Mouse (Mus musculus): ENCODE data around the gene Fat4.

GRCm38 (mm10) chr3:38918926-38919325, 32.2 kb downstream of the Fat4 start:
- TF ChIP-seq EP300 (optimal IDR thresholded peaks at IDR 0.05) (no peak), CTCF (IDR thresholded peaks at IDR 0.05; ENCODE audit: low read depth) (no peak)
